Mouse (Mus musculus): ENCODE data around the gene H2afx.
A peak's percentile ranks its signal among the peaks of the same experiment; 100 is the strongest.
"Not testable (repeated sequence)": the region's sequence is repeated elsewhere in the genome, so short reads cannot be mapped to it uniquely, and the experiment has no call there.

The H2afx gene

GRCm38 (mm10) chr9:44334396-44335330, at the start of gene H2afx:
Gene H2afx, plus strand, starts transcription at chr9:44334694.
- peak; percentile 97 to 98 for DNase-seq

DNA sequence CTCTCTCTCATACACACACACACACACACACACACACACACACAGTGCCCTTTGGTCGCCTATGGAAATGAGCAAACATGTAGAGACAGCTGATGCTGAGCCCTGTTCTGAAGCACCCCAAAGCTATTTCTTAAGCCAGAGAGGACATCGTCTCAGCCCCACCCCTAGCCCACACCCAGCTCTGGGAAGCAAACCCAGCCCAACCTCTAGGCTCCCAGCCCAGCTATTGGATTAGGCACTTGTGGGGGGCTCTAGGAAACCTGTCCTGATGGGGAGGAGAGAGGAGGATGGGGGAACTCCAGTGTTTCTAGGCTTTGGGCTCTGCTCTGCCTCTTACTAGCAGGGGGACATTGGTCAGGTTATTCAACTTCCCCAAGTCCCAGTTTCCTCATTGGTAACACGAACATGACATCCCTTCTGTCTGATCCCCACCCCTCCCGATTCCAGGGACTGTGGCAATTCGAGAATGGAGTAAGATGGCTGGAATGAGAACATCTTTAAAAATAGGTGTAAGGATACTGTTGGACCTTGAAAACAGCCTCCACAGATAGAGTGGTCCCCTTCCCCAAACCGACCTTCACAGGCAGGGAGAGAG, 48.1 kb upstream of the H2afx start:
- no peak for DNase-seq

DNA sequence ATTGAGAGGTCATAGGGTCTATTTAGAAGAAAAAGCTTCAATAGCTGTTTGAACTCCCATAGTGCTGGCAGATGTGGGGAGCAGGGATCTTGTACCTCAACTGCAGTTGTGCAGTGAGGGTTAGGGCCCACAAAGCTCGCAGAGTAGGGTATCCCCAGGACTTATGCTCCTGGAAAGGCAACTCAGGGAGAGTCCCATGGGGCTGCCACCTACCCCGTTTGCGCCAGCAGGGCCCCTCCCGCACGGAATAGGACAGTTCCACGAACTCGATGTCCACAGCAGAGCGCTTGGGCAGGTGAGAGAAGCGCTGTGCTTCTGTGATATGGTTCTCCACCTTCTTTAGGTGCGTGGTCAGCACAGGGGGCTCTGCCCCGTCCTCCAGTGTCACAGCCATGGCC, 47.5 kb upstream of the H2afx start:
- peak in 1 of 2 experiments; percentile 40 for DNase-seq

DNA sequence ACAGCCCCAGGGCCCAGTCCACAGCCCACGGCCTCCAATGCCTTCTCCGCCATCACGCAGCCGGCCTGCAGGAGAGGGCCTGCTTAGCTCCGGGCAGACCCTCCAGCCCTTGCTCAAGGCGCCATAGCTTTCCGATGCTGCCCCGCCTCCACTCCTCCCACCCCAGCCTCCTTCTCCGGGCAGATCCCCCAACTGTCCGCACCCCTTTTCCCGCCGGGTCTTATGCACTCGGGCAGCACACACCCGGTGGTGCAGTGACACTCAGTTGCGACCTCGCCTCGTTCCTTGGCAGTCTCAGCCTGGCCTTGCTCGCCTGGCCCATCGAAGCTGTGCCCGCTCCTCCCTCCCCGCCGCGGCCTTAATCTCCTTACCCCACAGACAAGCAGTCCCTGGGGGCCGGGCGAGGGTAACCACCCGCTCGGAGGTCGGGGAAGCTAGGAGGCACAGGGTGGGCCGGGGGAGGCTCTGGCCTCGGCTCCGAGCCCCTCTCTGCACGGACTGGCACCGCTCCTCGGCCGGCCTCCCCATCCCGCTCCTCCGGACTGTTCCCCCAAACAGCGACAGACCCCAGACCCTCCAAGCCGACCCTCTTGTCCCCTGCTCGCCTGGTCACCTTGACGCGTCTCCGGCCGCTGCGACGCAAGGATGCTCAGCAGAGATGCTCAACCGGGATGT, 47.0 kb upstream of the H2afx start:
- peak; percentile 43 to 48 for DNase-seq

DNA sequence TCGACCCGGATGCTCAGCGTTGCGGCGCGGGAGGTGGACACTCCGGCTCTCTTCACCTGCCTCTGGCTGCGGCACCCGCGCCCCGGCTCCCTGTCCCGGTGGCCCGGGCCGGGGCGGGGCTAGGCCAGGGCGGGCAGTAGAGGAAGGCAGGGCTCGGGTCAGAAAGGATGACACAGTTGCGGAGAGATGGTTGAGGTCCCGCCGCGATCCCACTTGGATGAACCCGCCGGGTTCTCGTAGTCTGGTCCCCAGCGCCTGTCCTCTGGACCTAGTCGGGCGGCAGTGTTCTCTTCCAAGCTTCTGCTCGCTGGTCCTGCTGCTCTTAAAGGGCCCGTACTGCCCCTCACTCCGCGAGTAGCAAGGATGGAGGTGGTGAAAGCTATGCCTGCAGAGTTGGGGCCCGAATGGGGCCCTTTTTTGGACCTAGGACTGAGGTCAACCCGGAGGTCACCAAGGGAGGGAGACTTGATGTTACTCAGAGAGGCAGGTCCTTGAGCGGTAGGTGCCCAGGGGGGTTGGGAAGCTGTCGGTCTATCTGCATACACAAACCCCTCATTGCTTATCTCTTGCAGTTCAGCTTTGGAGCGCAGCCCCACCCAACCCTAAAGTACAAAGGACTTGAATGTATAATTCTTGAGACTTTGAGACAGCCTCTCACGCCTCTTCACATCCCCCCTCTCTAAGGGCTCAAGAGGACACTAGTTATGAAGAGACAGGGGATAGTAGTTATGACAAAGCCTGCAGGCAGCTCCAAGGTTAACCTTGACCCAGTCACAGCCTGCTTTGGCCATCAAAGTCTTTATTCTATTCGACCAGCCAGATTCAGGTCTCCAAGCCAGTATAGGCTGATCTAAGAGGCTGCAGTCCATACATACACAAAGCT, 46.2 kb upstream of the H2afx start, which contains the start of gene Abcg4:
Abcg4 (minus strand) TSS at position 540 of the 883 bp plus-strand sequence.
- peak; percentile 65 to 69 for DNase-seq

DNA sequence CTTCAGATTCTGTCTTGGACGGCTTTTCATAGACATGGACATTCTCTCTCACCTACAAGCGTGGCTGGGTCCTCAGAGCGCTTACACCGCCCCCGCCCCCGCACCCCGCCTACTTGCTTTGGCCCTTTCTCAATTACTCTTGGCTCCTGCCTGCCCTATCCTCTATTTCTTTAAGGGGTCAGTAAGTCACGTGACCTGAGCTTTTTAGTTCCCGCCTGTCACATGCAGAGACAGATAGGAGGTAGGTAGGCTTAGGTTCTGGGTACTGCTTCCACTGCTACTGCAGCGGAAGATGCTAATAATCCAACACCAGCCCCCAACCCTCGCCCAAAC, 45.6 kb upstream of the H2afx start:
- DNase-seq = peak in 1 of 2 experiments; percentile 34

- peak; percentile 57 to 60 for DNase-seq
Measured at GRCm38 (mm10) chr9:44292490-44292889, 42.0 kb upstream of the H2afx start.

GRCm38 (mm10) chr9:44300001-44300400, 34.5 kb upstream of the H2afx start:
- DNase-seq = not testable (repeated sequence)

DNA sequence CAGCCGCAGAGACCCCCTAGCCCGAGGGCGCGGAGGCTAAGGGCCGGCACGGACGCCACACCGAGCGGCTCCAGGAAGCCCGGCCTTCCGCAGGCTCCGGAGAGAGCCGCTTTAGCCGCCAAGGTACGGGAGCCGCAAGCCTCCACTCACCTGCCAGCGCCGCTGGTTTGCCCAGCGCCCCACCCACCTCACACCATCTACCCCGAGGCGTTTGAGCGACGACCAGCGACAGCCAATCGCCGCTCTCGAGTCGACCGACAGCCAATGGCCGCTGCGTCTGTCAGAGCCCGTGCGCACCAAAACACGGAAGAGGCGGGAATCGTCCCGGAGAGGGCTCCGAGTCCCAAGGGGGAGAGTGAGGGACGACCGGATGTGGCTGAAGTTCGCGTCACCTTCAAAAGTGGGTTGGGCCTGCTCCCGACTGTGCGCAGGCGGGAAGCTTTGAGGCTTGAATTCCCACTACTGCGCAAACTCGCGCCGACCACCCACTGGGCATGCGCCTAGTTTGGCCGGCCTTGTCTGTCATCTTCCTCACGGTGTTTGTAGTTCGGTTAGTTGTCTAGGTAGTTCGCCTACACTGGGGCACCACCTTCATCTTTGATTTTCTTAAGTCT, 28.9 kb upstream of the H2afx start, which contains the start of gene Hinfp:
Hinfp (minus strand) TSS at position 206 of the 614 bp plus-strand sequence.
- peak; percentile 97 for DNase-seq

GRCm38 (mm10) chr9:44306532-44306931, 28.0 kb upstream of the H2afx start:
- DNase-seq = no peak

GRCm38 (mm10) chr9:44307248-44307647, 27.2 kb upstream of the H2afx start:
- no peak for DNase-seq

DNA sequence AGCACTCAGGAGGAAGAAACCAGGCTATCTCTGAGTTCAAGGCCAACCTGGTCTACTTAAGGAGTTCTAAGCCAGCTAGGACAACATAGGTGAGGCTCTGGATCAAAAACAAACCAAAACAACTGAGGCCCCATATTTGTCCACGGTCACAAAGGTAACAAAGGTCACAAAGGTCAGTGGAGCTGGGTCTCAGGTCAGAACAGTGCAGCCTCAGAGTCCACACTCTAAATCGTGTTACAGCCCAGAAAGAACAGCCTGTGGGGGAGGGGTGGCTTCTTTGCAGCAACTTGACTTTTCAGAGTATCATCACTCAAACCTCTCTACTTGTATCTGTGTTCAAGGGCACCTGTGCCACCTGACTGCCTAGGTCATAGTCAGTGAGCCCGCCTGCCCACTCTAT, 24.7 kb upstream of the H2afx start:
- no peak for DNase-seq

- no peak for DNase-seq
Measured at GRCm38 (mm10) chr9:44310750-44311135, 23.8 kb upstream of the H2afx start.

GRCm38 (mm10) chr9:44311136-44312134, 23.1 kb upstream of the H2afx start:
- DNase-seq = no peak

- peak; percentile 48 to 64 for DNase-seq
Measured at GRCm38 (mm10) chr9:44313476-44314256, 20.8 kb upstream of the H2afx start.

DNA sequence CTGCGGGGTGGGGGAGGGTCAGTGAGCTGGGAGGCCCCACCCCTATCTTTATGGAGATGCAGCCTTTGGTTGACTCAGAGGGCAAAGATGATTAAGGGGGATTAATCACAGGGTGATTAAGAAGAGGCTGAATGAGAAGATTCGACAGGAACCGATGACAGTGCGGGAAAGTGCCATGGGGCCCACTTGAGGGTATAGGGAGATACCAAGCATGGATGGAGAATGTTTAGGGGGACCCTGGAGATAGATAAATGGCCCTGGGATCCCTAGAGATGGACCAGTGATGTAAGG, 20.3 kb upstream of the H2afx start:
- no peak for DNase-seq

DNA sequence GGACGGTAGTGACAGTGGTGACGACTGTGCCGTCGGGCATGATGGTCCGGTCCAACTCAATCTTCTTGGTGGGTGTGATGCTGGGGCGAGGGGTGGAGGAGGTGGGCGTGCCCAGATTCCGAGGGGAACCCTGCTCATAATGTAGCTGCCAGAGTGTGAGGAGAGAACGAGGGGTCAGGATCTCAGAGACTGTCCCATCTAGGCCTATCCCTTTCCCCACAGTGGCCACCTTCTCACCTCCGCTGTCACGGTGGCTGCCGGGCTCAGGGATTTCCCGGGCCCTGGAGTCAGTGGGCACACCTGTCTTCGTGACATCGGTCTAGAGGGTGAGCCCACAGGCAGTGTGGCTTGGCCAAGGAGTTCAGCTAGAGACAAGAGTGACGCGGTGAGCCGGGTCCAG, 19.6 kb upstream of the H2afx start:
- no peak for DNase-seq

DNA sequence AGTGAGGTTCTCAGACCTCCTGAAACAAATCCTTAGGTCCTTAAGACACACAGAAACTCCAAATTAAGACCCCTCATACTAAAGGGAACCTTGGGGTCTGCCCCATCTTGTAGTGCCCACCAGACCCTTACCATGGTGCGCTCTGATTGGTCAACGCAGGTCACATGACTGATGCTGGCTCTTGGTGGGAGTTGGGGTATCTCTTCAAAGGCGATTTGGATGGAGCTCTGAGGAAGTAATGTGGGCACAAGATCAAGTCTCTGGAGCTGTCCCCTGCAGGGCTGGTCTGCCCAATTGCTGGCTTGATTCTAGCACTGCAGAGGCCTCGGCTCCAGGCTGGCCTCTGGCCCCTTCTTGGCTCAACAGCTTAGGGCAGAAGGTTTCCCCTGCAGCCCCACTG, 17.0 kb upstream of the H2afx start:
- no peak for DNase-seq

GRCm38 (mm10) chr9:44318076-44318825, 16.2 kb upstream of the H2afx start:
- no peak for DNase-seq

DNA sequence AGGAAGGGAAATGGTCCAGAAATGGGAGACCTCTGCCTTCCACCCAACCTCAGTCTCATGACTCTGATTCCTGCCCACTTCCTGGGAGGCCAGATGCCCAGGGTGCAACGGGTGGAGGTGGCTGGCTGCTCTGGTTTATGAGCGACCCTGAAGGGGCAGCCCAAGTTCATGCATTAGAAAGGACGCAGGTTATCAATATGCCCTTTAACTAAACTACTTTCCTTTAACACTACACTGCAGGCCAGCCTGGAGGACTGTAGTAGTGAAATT, 15.7 kb upstream of the H2afx start:
- DNase-seq = no peak

All from cerebellum, postnatal 36 days (tissue).